Mouse (Mus musculus): ENCODE results near the gene Abcc4. TPM values are rescaled to one million over a fixed set of nuclear protein-coding genes. Genes with fewer than 3 reads are reported as not detected.

Abcc4 gene
- polyA plus RNA-seq, 1 experiment from 2014 or later: 2.0 TPM

- Histone ChIP-seq H3K36me3 (ENCODE audit: control insufficient read depth, insufficient read depth, low read length) (no peaks in the 10 kb centered on the region), H3K9ac (replicated peaks; ENCODE audit: low read depth, low read length) (no peak overlapping the region), H3K4me2 (ENCODE audit: low read depth, low read length) (no peak overlapping the region), H3K27ac (ENCODE audit: low read depth, low read length) (no peak overlapping the region), H3K4me1 (ENCODE audit: control insufficient read depth, insufficient read depth, low read length) (0 out of 2 replicates have a peak, but pooled peaks cover 6% of the 10 kb centered on the region), H3K4me3 (ENCODE audit: low read depth, low read length) (no peak overlapping the region), H3K27me3 (ENCODE audit: control insufficient read depth, insufficient read depth, low read length) (no peaks in the 10 kb centered on the region), H3K9me3 (ENCODE audit: control insufficient read depth, low read length) (no peaks in the 10 kb centered on the region)
- ATAC-seq (ENCODE audit: low read depth): no peak
- WGBS: 78% methylated on average over 9 of the region's 9 CpGs
Observed at GRCm38 (mm10) chr14:118572688-118573245, 133.3 kb downstream of the Abcc4 start.

- ATAC-seq (ENCODE audit: low read depth): no peak
- no peaks in the 10 kb centered on the region for H3K9me3 ChIP-seq (ENCODE audit: control insufficient read depth, low read length)
- no peaks in the 10 kb centered on the region for H3K36me3 ChIP-seq (ENCODE audit: control insufficient read depth, insufficient read depth, low read length)
- 77% methylated on average over 13 of the region's 13 CpGs for WGBS
- H3K9ac ChIP-seq (replicated peaks; ENCODE audit: low read depth, low read length): no peak overlapping the region
- no peak overlapping the region for H3K4me3 ChIP-seq (ENCODE audit: low read depth, low read length)
- no peak overlapping the region for H3K27ac ChIP-seq (ENCODE audit: low read depth, low read length)
- no peak overlapping the region for H3K4me2 ChIP-seq (ENCODE audit: low read depth, low read length)
- 0 out of 2 replicates have a peak, but pooled peaks cover 6% of the 10 kb centered on the region for H3K4me1 ChIP-seq (ENCODE audit: control insufficient read depth, insufficient read depth, low read length)
- no peaks in the 10 kb centered on the region for H3K27me3 ChIP-seq (ENCODE audit: control insufficient read depth, insufficient read depth, low read length)
Observed at GRCm38 (mm10) chr14:118569586-118569985, 136.4 kb downstream of the Abcc4 start.

DNA sequence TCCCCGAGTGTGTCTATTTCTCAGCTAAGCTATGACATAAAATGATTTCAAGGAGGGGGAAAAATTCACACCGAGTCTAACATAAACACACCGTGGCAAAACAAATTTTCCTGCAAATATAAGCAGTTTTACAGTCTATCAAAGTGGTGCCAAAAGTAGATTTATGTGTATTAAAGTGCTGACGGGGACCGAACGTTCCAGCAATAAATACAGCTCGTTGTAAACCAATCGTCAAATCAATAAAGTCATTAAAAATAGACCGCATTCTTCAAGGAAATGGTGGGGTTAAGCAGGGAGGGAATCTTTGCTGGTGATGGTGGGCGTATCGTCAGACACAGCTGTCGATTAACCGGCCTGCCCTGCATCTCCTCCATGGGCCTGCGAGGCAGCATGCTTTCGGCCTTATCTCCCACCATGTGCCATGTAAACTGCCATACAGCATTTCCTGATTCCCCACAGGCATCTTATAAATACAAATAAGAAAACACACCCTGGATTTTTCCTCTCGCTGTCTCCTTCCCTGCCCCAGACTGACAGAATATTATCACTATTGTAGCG lies 137.8 kb downstream of the Abcc4 start:
- 0 out of 2 replicates have a peak, but pooled peaks cover 6% of the 10 kb centered on the region for H3K4me1 ChIP-seq (ENCODE audit: control insufficient read depth, insufficient read depth, low read length)
- ATAC-seq (ENCODE audit: low read depth): peak; percentile 45; the same call in 1 of the 2 replicates
- 29% methylated on average over 17 of the region's 17 CpGs for whole genome bisulfite sequencing
- no peaks in the 10 kb centered on the region for H3K27me3 ChIP-seq (ENCODE audit: control insufficient read depth, insufficient read depth, low read length)
- no peaks in the 10 kb centered on the region for H3K9me3 ChIP-seq (ENCODE audit: control insufficient read depth, low read length)
- no peak overlapping the region for H3K4me3 ChIP-seq (ENCODE audit: low read depth, low read length)
- no peak overlapping the region for H3K9ac ChIP-seq (replicated peaks; ENCODE audit: low read depth, low read length)
- no peaks in the 10 kb centered on the region for H3K36me3 ChIP-seq (ENCODE audit: control insufficient read depth, insufficient read depth, low read length)
- H3K4me2 ChIP-seq (ENCODE audit: low read depth, low read length): no peak overlapping the region
- no peak overlapping the region for H3K27ac ChIP-seq (ENCODE audit: low read depth, low read length)

- Histone ChIP-seq H3K27ac (ENCODE audit: low read depth, low read length) (0 out of 2 replicates have a peak overlapping the region, but pooled peaks have one; percentile 10), H3K9ac (replicated peaks; ENCODE audit: low read depth, low read length) (no peak overlapping the region), H3K4me3 (ENCODE audit: low read depth, low read length) (no peak overlapping the region), H3K9me3 (ENCODE audit: control insufficient read depth, low read length) (no peaks in the 10 kb centered on the region), H3K4me2 (ENCODE audit: low read depth, low read length) (no peak overlapping the region; the same call in 1 of the 2 replicates), H3K4me1 (ENCODE audit: control insufficient read depth, insufficient read depth, low read length) (0 out of 2 replicates have a peak, but pooled peaks cover 6% of the 10 kb centered on the region), H3K27me3 (ENCODE audit: control insufficient read depth, insufficient read depth, low read length) (no peaks in the 10 kb centered on the region), H3K36me3 (ENCODE audit: control insufficient read depth, insufficient read depth, low read length) (no peaks in the 10 kb centered on the region)
- 77% methylated on average over 5 of the region's 5 CpGs for WGBS
- ATAC-seq (ENCODE audit: low read depth): no peak
Observed at GRCm38 (mm10) chr14:118566809-118567208, 139.2 kb downstream of the Abcc4 start.

GRCm38 (mm10) chr14:118566214-118566688 lies 139.8 kb downstream of the Abcc4 start:
- ATAC-seq (ENCODE audit: low read depth): peak; percentile 72
- Histone ChIP-seq H3K4me3 (ENCODE audit: low read depth, low read length) (no peak overlapping the region), H3K9ac (replicated peaks; ENCODE audit: low read depth, low read length) (no peak overlapping the region), H3K27ac (ENCODE audit: low read depth, low read length) (no peak overlapping the region; the same call in 1 of the 2 replicates), H3K4me1 (ENCODE audit: control insufficient read depth, insufficient read depth, low read length) (0 out of 2 replicates have a peak, but pooled peaks cover 6% of the 10 kb centered on the region), H3K27me3 (ENCODE audit: control insufficient read depth, insufficient read depth, low read length) (no peaks in the 10 kb centered on the region), H3K4me2 (ENCODE audit: low read depth, low read length) (peak overlapping the region; percentile 18; the same call in 1 of the 2 replicates), H3K9me3 (ENCODE audit: control insufficient read depth, low read length) (no peaks in the 10 kb centered on the region), H3K36me3 (ENCODE audit: control insufficient read depth, insufficient read depth, low read length) (no peaks in the 10 kb centered on the region)
- 17% methylated on average over 12 of the region's 12 CpGs for WGBS

GRCm38 (mm10) chr14:118565696-118566095 lies 140.3 kb downstream of the Abcc4 start:
- H3K27ac ChIP-seq (ENCODE audit: low read depth, low read length): no peak overlapping the region

GRCm38 (mm10) chr14:118563570-118563969 lies 142.4 kb downstream of the Abcc4 start:
- no peaks in the 10 kb centered on the region for H3K27me3 ChIP-seq (ENCODE audit: control insufficient read depth, insufficient read depth, low read length)
- H3K9me3 ChIP-seq (ENCODE audit: control insufficient read depth, low read length): no peaks in the 10 kb centered on the region
- 90% methylated on average over 8 of the region's 8 CpGs for WGBS
- H3K36me3 ChIP-seq (ENCODE audit: control insufficient read depth, insufficient read depth, low read length): no peaks in the 10 kb centered on the region
- no peak overlapping the region for H3K4me3 ChIP-seq (ENCODE audit: low read depth, low read length)
- H3K4me1 ChIP-seq (ENCODE audit: control insufficient read depth, insufficient read depth, low read length): 0 out of 2 replicates have a peak, but pooled peaks cover 3% of the 10 kb centered on the region
- no peak for ATAC-seq (ENCODE audit: low read depth)
- H3K4me2 ChIP-seq (ENCODE audit: low read depth, low read length): no peak overlapping the region
- H3K9ac ChIP-seq (replicated peaks; ENCODE audit: low read depth, low read length): no peak overlapping the region
- H3K27ac ChIP-seq (ENCODE audit: low read depth, low read length): no peak overlapping the region

More at GRCm38 (mm10) chr14:118565696-118566095, 140.3 kb downstream of the Abcc4 start:
- Histone ChIP-seq H3K36me3 (ENCODE audit: control insufficient read depth, insufficient read depth, low read length) (no peaks in the 10 kb centered on the region), H3K9me3 (ENCODE audit: control insufficient read depth, low read length) (no peaks in the 10 kb centered on the region), H3K4me1 (ENCODE audit: control insufficient read depth, insufficient read depth, low read length) (0 out of 2 replicates have a peak, but pooled peaks cover 6% of the 10 kb centered on the region), H3K27me3 (ENCODE audit: control insufficient read depth, insufficient read depth, low read length) (no peaks in the 10 kb centered on the region), H3K4me2 (ENCODE audit: low read depth, low read length) (no peak overlapping the region), H3K4me3 (ENCODE audit: low read depth, low read length) (no peak overlapping the region), H3K9ac (replicated peaks; ENCODE audit: low read depth, low read length) (no peak overlapping the region)
- WGBS: 94% methylated on average over 5 of the region's 5 CpGs
- no peak for ATAC-seq (ENCODE audit: low read depth)

- Histone ChIP-seq H3K4me3 (ENCODE audit: low read depth, low read length) (no peak overlapping the region), H3K9ac (replicated peaks; ENCODE audit: low read depth, low read length) (no peak overlapping the region), H3K36me3 (ENCODE audit: control insufficient read depth, insufficient read depth, low read length) (no peaks in the 10 kb centered on the region), H3K4me1 (ENCODE audit: control insufficient read depth, insufficient read depth, low read length) (0 out of 2 replicates have a peak, but pooled peaks cover 4% of the 10 kb centered on the region), H3K27ac (ENCODE audit: low read depth, low read length) (no peak overlapping the region), H3K4me2 (ENCODE audit: low read depth, low read length) (no peak overlapping the region), H3K27me3 (ENCODE audit: control insufficient read depth, insufficient read depth, low read length) (no peaks in the 10 kb centered on the region), H3K9me3 (ENCODE audit: control insufficient read depth, low read length) (no peaks in the 10 kb centered on the region)
- no peak for ATAC-seq (ENCODE audit: low read depth)
- WGBS: 66% methylated on average over 20 of the region's 20 CpGs
Observed at GRCm38 (mm10) chr14:118552901-118553475, 153.0 kb downstream of the Abcc4 start.

DNA sequence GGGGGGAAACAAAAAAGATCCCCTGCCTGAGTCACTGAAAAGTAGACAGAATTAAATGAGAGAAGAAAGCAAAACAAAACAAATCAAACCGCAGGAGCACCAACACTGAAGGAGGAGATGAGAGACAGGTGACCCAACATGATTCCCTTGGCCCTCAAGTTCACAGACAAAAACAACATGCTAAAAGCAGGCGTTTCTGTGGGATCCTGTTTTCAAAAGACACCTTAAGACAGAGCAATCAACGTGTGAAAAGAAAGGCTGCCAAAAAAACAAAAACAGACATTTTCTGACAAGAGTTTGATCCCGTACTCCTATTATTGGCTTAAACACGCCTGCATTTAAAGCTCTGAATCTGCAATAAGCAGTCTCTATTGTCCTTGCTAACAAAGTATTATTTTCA lies 153.6 kb downstream of the Abcc4 start:
- Histone ChIP-seq H3K4me2 (ENCODE audit: low read depth, low read length) (no peak overlapping the region), H3K36me3 (ENCODE audit: control insufficient read depth, insufficient read depth, low read length) (no peaks in the 10 kb centered on the region)
- 56% methylated on average over 5 of the region's 5 CpGs for WGBS

More for the DNA sequence above, 153.6 kb downstream of the Abcc4 start:
- H3K27me3 ChIP-seq (ENCODE audit: control insufficient read depth, insufficient read depth, low read length): no peaks in the 10 kb centered on the region
- H3K9ac ChIP-seq (replicated peaks; ENCODE audit: low read depth, low read length): no peak overlapping the region
- no peak for ATAC-seq (ENCODE audit: low read depth)
- no peak overlapping the region for H3K27ac ChIP-seq (ENCODE audit: low read depth, low read length)
- H3K9me3 ChIP-seq (ENCODE audit: control insufficient read depth, low read length): no peaks in the 10 kb centered on the region
- H3K4me1 ChIP-seq (ENCODE audit: control insufficient read depth, insufficient read depth, low read length): 0 out of 2 replicates have a peak, but pooled peaks cover 4% of the 10 kb centered on the region
- H3K4me3 ChIP-seq (ENCODE audit: low read depth, low read length): no peak overlapping the region
